Mouse (Mus musculus) neural tube, embryonic 13.5 days (tissue): Measurements from ENCODE around the gene Chrne. TPM values are rescaled to one million over a fixed set of nuclear protein-coding genes. Genes with fewer than 3 reads are reported as not detected.
A peak's percentile ranks its signal among the peaks of the same experiment; 100 is the strongest.

Experiments
- ATAC-seq: fragments of 200-750 bp; cut with Nextera tagmentation; 2 replicates; pipeline ENCODE4 v1.8.0; 2017; ENCODE audit warnings: low read depth, mild to moderate bottlenecking, moderate TSS enrichment, moderate library complexity
- H3K27ac ChIP-seq: fragments of 300-500 bp; sonication (generic); replicated peaks from 2 replicates; pipeline ENCODE4 v1.5.1; 2015; ENCODE audit warnings: moderate library complexity, mild to moderate bottlenecking, inconsistent platforms
- H3K27me3 ChIP-seq: fragments of 300-500 bp; sonication (generic); 2 replicates; pipeline ENCODE4 v1.6.1; 2015; ENCODE audit warnings: mild to moderate bottlenecking, inconsistent platforms
- H3K36me3 ChIP-seq: fragments of 300-500 bp; sonication (generic); 2 replicates; pipeline ENCODE4 v1.6.1; 2015; ENCODE audit warnings: mild to moderate bottlenecking, inconsistent platforms
- H3K4me1 ChIP-seq: fragments of 300-500 bp; sonication (generic); replicated peaks from 2 replicates; pipeline ENCODE4 v1.6.1; 2015; ENCODE audit warnings: inconsistent platforms
- H3K4me2 ChIP-seq: fragments of 300-500 bp; sonication (generic); 2 replicates; pipeline ENCODE4 v1.6.1; 2015; ENCODE audit warnings: inconsistent platforms, mild to moderate bottlenecking, moderate library complexity
- H3K4me3 ChIP-seq: fragments of 300-500 bp; sonication (generic); 2 replicates; pipeline ENCODE4 v1.5.1; 2015; ENCODE audit warnings: mild to moderate bottlenecking, inconsistent platforms
- H3K9ac ChIP-seq: fragments of 300-500 bp; sonication (generic); 2 replicates; pipeline ENCODE4 v1.6.1; 2015; ENCODE audit warnings: moderate library complexity, mild to moderate bottlenecking, inconsistent platforms
- H3K9me3 ChIP-seq: fragments of 300-500 bp; sonication (generic); 2 replicates; pipeline ENCODE4 v1.6.1; 2016; ENCODE audit warnings: inconsistent platforms
- WGBS: fragments of 180-500 bp; shearing (Covaris S2); methylation state at CpG from one replicate; pipeline ENCODE4 v1.1.7; 2015; 5-methylcytosine and 5-hydroxymethylcytosine counted together
- polyA plus RNA-seq: library from polyadenylated mRNA; unstranded; fragments of >200 nt; fragmentation: Nextera tagmentation; extraction: Ambion mirVana; gene quantifications from 2 replicates; pipeline ENCODE4 v1.2.1, GENCODE M21; 2015

Chrne gene
- polyA plus RNA-seq, 1 experiment from 2014 or later, result 0.38 TPM

- no peaks in the 10 kb centered on the region for H3K27me3 ChIP-seq
- H3K4me2 ChIP-seq, result 0 out of 2 replicates have a peak overlapping the region, but pooled peaks have one; percentile 1
- 0 out of 2 replicates have a peak overlapping the region, but pooled peaks have one; percentile 1 for H3K4me3 ChIP-seq
- ATAC-seq, result no peak
- no peaks in the 10 kb centered on the region for H3K9me3 ChIP-seq
- H3K9ac ChIP-seq, result no peak overlapping the region
- no peak overlapping the region for H3K27ac ChIP-seq
- 78% methylated on average over 12 of the region's 12 CpGs for WGBS
- peaks cover 64% of the 10 kb centered on the region for H3K4me1 ChIP-seq
- peaks cover 44% of the 10 kb centered on the region for H3K36me3 ChIP-seq
Measured at GRCm38 (mm10) chr11:70650322-70651175, 31.5 kb upstream of the Chrne start.

GRCm38 (mm10) chr11:70649185-70649734 is 30.2 kb upstream of the Chrne start:
- no peaks in the 10 kb centered on the region for H3K27me3 ChIP-seq
- H3K4me1 ChIP-seq, result peaks cover 66% of the 10 kb centered on the region
- no peak overlapping the region for H3K27ac ChIP-seq
- no peak overlapping the region; the same call in 1 of the 2 replicates for H3K4me2 ChIP-seq
- 78% methylated on average over 8 of the region's 8 CpGs for WGBS
- no peaks in the 10 kb centered on the region for H3K9me3 ChIP-seq
- peak overlapping the region; percentile 87; the same call in 1 of the 2 replicates for H3K4me3 ChIP-seq
- H3K36me3 ChIP-seq, result peaks cover 57% of the 10 kb centered on the region
- no peak overlapping the region for H3K9ac ChIP-seq
- no peak for ATAC-seq

GRCm38 (mm10) chr11:70648512-70648911 is 29.5 kb upstream of the Chrne start:
- peak overlapping the region; percentile 93 for H3K9ac ChIP-seq
- no peaks in the 10 kb centered on the region for H3K27me3 ChIP-seq
- 90% methylated on average over 4 of the region's 4 CpGs for WGBS
- peaks cover 65% of the 10 kb centered on the region for H3K4me1 ChIP-seq
- H3K4me2 ChIP-seq, result peak overlapping the region; percentile 100
- ATAC-seq, result no peak
- H3K27ac ChIP-seq, result no peak overlapping the region
- no peaks in the 10 kb centered on the region for H3K9me3 ChIP-seq
- H3K36me3 ChIP-seq, result peaks cover 64% of the 10 kb centered on the region
- peak overlapping the region; percentile 87 for H3K4me3 ChIP-seq

GRCm38 (mm10) chr11:70647716-70648420 is 28.9 kb upstream of the Chrne start:
- WGBS, result 4% methylated on average over 28 of the region's 28 CpGs
- H3K4me2 ChIP-seq, result peak overlapping the region; percentile 100
- ATAC-seq, result peak; percentile 19
- H3K4me3 ChIP-seq, result peak overlapping the region; percentile 87
- H3K27ac ChIP-seq, result peak overlapping the region; percentile 94
- H3K9me3 ChIP-seq, result no peaks in the 10 kb centered on the region
- peaks cover 71% of the 10 kb centered on the region for H3K36me3 ChIP-seq
- no peaks in the 10 kb centered on the region for H3K27me3 ChIP-seq
- peak overlapping the region; percentile 93 for H3K9ac ChIP-seq
- H3K4me1 ChIP-seq, result peaks cover 59% of the 10 kb centered on the region

- H3K4me3 ChIP-seq, result peak within 1 kb of the TSS; percentile 87
- H3K27me3 ChIP-seq, result no peaks in the 10 kb centered on the region
- WGBS, result under 1% methylated on average over 63 of the region's 63 CpGs
- peak within 1 kb of the TSS; percentile 93 for H3K9ac ChIP-seq
- peaks cover 66% of the 10 kb centered on the region for H3K36me3 ChIP-seq
- H3K4me1 ChIP-seq, result peaks cover 50% of the 10 kb centered on the region
- H3K27ac ChIP-seq, result peak within 1 kb of the TSS; percentile 94
- peak within 1 kb of the TSS; percentile 100 for H3K4me2 ChIP-seq
- ATAC-seq, result peak; percentile 91
- no peaks in the 10 kb centered on the region for H3K9me3 ChIP-seq
Measured at GRCm38 (mm10) chr11:70646691-70647650, 28.0 kb upstream of the Chrne start, which contains the start of the genes Rnf167 and Slc25a11. Gene Rnf167, plus strand, starts transcription at chr11:70647235. Gene Slc25a11, minus strand, starts transcription at chr11:70647479.

- ATAC-seq, result no peak
- Histone ChIP-seq H3K27ac (peak overlapping the region; percentile 91), H3K27me3 (no peaks in the 10 kb centered on the region), H3K9me3 (no peaks in the 10 kb centered on the region), H3K4me3 (peak overlapping the region; percentile 87), H3K36me3 (peaks cover 59% of the 10 kb centered on the region), H3K9ac (peak overlapping the region; percentile 90), H3K4me1 (peaks cover 42% of the 10 kb centered on the region), H3K4me2 (peak overlapping the region; percentile 100)
- WGBS, result 16% methylated on average over 3 of the region's 3 CpGs
Measured at GRCm38 (mm10) chr11:70646259-70646555, 27.2 kb upstream of the Chrne start.

GRCm38 (mm10) chr11:70645461-70646258 is 26.6 kb upstream of the Chrne start:
- Histone ChIP-seq H3K4me1 (peaks cover 37% of the 10 kb centered on the region), H3K9me3 (no peaks in the 10 kb centered on the region), H3K9ac (peak overlapping the region; percentile 90), H3K27me3 (no peaks in the 10 kb centered on the region), H3K4me3 (peak overlapping the region; percentile 87), H3K27ac (peak overlapping the region; percentile 91; the same call in 1 of the 2 replicates), H3K36me3 (peaks cover 53% of the 10 kb centered on the region), H3K4me2 (peak overlapping the region; percentile 100)
- no peak for ATAC-seq
- 94% methylated on average over 12 of the region's 12 CpGs for WGBS

GRCm38 (mm10) chr11:70644564-70645103 is 25.6 kb upstream of the Chrne start:
- no peak overlapping the region for H3K4me2 ChIP-seq
- peaks cover 34% of the 10 kb centered on the region for H3K4me1 ChIP-seq
- no peaks in the 10 kb centered on the region for H3K9me3 ChIP-seq
- peaks cover 43% of the 10 kb centered on the region for H3K36me3 ChIP-seq
- H3K27ac ChIP-seq, result no peak overlapping the region
- ATAC-seq, result no peak
- 0 out of 2 replicates have a peak overlapping the region, but pooled peaks have one; percentile 13 for H3K9ac ChIP-seq
- WGBS, result 98% methylated on average over 8 of the region's 8 CpGs
- H3K27me3 ChIP-seq, result no peaks in the 10 kb centered on the region
- H3K4me3 ChIP-seq, result no peak overlapping the region

- no peaks in the 10 kb centered on the region for H3K9me3 ChIP-seq
- ATAC-seq, result no peak
- no peaks in the 10 kb centered on the region for H3K27me3 ChIP-seq
- no peak overlapping the region for H3K4me2 ChIP-seq
- peaks cover 21% of the 10 kb centered on the region for H3K4me1 ChIP-seq
- no peak overlapping the region for H3K9ac ChIP-seq
- H3K27ac ChIP-seq, result no peak overlapping the region
- no peak overlapping the region for H3K4me3 ChIP-seq
- 90% methylated on average over 6 of the region's 6 CpGs for WGBS
- H3K36me3 ChIP-seq, result peaks cover 34% of the 10 kb centered on the region
Measured at GRCm38 (mm10) chr11:70643051-70643450, 24.0 kb upstream of the Chrne start.

- Histone ChIP-seq H3K27ac (no peak overlapping the region), H3K4me1 (peaks cover 13% of the 10 kb centered on the region), H3K4me2 (no peak overlapping the region), H3K9me3 (no peaks in the 10 kb centered on the region), H3K4me3 (no peak overlapping the region), H3K36me3 (peaks cover 34% of the 10 kb centered on the region), H3K27me3 (no peaks in the 10 kb centered on the region), H3K9ac (no peak overlapping the region)
- WGBS, result 85% methylated on average over 7 of the region's 7 CpGs
- no peak for ATAC-seq
Measured at GRCm38 (mm10) chr11:70641241-70641640, 22.2 kb upstream of the Chrne start.
